Mouse (Mus musculus): ENCODE results near the gene Slc7a14.

DNA sequence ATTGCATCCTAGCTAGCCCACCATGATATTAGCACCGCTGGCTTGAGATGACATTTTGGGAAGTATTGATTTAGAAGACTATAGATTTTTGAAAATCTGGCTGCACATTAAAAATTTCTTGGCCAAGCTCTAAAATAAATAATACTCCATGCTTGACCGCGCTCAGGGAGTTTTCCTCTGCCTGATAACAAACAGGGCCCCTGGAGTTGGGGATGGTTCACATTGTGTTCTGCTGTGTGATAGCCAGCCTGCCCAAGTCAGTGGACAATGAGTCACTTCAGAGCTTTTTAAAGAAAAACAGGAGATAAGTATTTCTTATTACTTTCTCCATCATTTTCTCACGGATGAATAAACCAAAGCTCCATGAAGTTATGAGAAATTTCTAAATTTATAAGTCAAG lies 90.1 kb downstream of the Slc7a14 start:
- TF ChIP-seq CTCF (IDR thresholded peaks at IDR 0.05; ENCODE audit: insufficient read depth, low read length), result no peak
- no peak for TF ChIP-seq POLR2A (IDR thresholded peaks at IDR 0.05; ENCODE audit: borderline replicate concordance, extremely low read depth, low read depth, low read length)
